Mouse (Mus musculus): Measurements from ENCODE around the gene Gm364. TPM values are rescaled to one million over a fixed set of nuclear protein-coding genes. Genes with fewer than 3 reads are reported as not detected.

Gene Gm364
- total RNA-seq, 2 experiments from 2014 or later: not detected

GRCm38 (mm10) chrX:57403651-57404050 is 5.3 kb upstream of the Gm364 start:
- peak; percentile 48 for TF ChIP-seq CTCF (IDR thresholded peaks at IDR 0.05)
- intact Hi-C loops (cut with DNase I): no loop called here
- no peak for DNase-seq (ENCODE audit: extremely low spot score in 1 of 2, low spot score in 2 of 2)
- Histone ChIP-seq H3K4me3 (no peak overlapping the region), H3K27ac (no peak overlapping the region)

GRCm38 (mm10) chrX:57431610-57432009 is 22.7 kb downstream of the Gm364 start:
- peak; percentile 67 for TF ChIP-seq CTCF (IDR thresholded peaks at IDR 0.05)
- Histone ChIP-seq H3K4me3 (no peak overlapping the region), H3K27ac (no peak overlapping the region)
- no peak for DNase-seq (ENCODE audit: extremely low spot score in 1 of 2, low spot score in 2 of 2)
- intact Hi-C loops (cut with DNase I): loop anchor here (2.0 to 10.0 kb wide), 4 partner anchors 243 to 1063 kb away; no protein-coding TSS in a partner anchor

GRCm38 (mm10) chrX:57433897-57434296 is 24.9 kb downstream of the Gm364 start:
- H3K4me3 ChIP-seq: no peak overlapping the region
- intact Hi-C loops (cut with DNase I): loop anchor here (10.0 kb wide), 3 partner anchors 461 to 1061 kb away; no protein-coding TSS in a partner anchor
- DNase-seq (ENCODE audit: extremely low spot score in 1 of 2, low spot score in 2 of 2): no peak
- no peak for TF ChIP-seq CTCF (IDR thresholded peaks at IDR 0.05)
- H3K27ac ChIP-seq: no peak overlapping the region

GRCm38 (mm10) chrX:57503634-57504033 is 94.7 kb downstream of the Gm364 start, which contains the start of gene Gpr101:
TSS of gene Gpr101 (minus strand) at chrX:57503757.
- H3K4me3 ChIP-seq: peak within 1 kb of the TSS; percentile 29
- no peak for TF ChIP-seq CTCF (IDR thresholded peaks at IDR 0.05)
- H3K27ac ChIP-seq: no peak within 1 kb of the TSS
- peak; percentile 14 to 28 for DNase-seq (ENCODE audit: extremely low spot score in 1 of 2, low spot score in 2 of 2)
- intact Hi-C loops (cut with DNase I): no loop called here

- no peak overlapping the region for H3K4me3 ChIP-seq
- intact Hi-C loops (cut with DNase I): no loop called here
- DNase-seq (ENCODE audit: extremely low spot score in 1 of 2, low spot score in 2 of 2): no peak
- no peak for TF ChIP-seq CTCF (IDR thresholded peaks at IDR 0.05)
- H3K27ac ChIP-seq: no peak overlapping the region
These were observed 97.3 kb downstream of the Gm364 start for GRCm38 (mm10) chrX:57506247-57506646.

- intact Hi-C loops (cut with DNase I): no loop called here
- H3K4me3 ChIP-seq: no peak overlapping the region
- TF ChIP-seq CTCF (IDR thresholded peaks at IDR 0.05): peak; percentile 38
- H3K27ac ChIP-seq: no peak overlapping the region
- no peak for DNase-seq (ENCODE audit: extremely low spot score in 1 of 2, low spot score in 2 of 2)
These were observed 112.5 kb downstream of the Gm364 start for GRCm38 (mm10) chrX:57521117-57522095.

Other genes with a start within 250 kb of the Gm364 start
- gene Cd40lg, start 197.0 kb upstream of the Gm364 start, total RNA-seq (2021): not detected
- gene Arhgef6, start 70.4 kb upstream of the Gm364 start, total RNA-seq (2021): 10 to 100 TPM; 14.4 to 16.4 TPM
- gene Rbmx, start 16.1 kb upstream of the Gm364 start, total RNA-seq (2021): 10 to 100 TPM; 51.2 to 52.4 TPM
- gene Gpr101, start 94.6 kb downstream of the Gm364 start, total RNA-seq (2021): 1 to 10 TPM; 2.8 to 7.2 TPM

Data from left cerebral cortex, adult 2 months (tissue).